Mouse (Mus musculus): ENCODE results near the gene Cnn1.

DNA sequence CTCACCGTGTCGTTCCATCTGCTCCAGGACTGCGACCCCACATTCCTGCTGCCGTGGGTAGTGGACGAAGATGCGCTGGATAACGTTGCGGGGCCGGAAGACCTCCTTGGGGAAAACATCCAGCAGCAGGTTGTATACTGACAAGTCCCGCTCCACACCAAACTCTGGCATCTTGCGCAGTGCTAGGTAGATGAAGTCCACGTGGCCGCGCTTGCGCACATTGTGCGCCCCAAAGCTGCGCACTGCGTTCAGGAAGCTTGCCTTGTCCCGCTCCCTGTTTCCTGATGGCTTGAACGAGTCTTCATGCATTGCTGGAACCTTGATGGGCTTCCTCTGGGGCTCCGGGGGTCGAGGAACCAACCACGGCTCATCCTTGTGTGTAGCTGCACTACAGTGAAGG lies 22.8 kb upstream of the Cnn1 start:
- no peak for TF ChIP-seq CTCF (IDR thresholded peaks at IDR 0.05)
- TF ChIP-seq EP300 (IDR thresholded peaks at IDR 0.05), result no peak
